Mouse (Mus musculus) gastrocnemius, adult 18-20 months (tissue): Measurements from ENCODE around the gene Fen1. TPM values are rescaled to one million over a fixed set of nuclear protein-coding genes. Genes with fewer than 3 reads are reported as not detected.

ENCODE experiments used
- DNase-seq: peaks from one replicate; pipeline ENCODE4 v3.0.0; 2021; ENCODE audit warnings: low spot score
- total RNA-seq, 2 experiments: library from RNA; stranded (reverse); gene quantifications; 2 replicates each; pipeline ENCODE4 v1.2.3; 2021

The Fen1 gene
- total RNA-seq, 2 experiments from 2014 or later = 3.6 to 4.3 TPM

- peak; percentile 43 for DNase-seq
These were observed 15.1 kb upstream of the Fen1 start for GRCm38 (mm10) chr19:10219108-10219507.

- no peak for DNase-seq
These were observed 12.1 kb upstream of the Fen1 start for GRCm38 (mm10) chr19:10216101-10216500.

- no peak for DNase-seq
These were observed 10.0 kb upstream of the Fen1 start for GRCm38 (mm10) chr19:10213796-10214471.

- no peak for DNase-seq
These were observed 6.9 kb upstream of the Fen1 start for GRCm38 (mm10) chr19:10210885-10211284.

GRCm38 (mm10) chr19:10208851-10209250, 4.9 kb upstream of the Fen1 start:
- DNase-seq = no peak

GRCm38 (mm10) chr19:10205051-10205450, 1.1 kb upstream of the Fen1 start:
- no peak for DNase-seq

- DNase-seq = peak; percentile 28
These were observed 640 bp upstream of the Fen1 start for GRCm38 (mm10) chr19:10204616-10205001.

GRCm38 (mm10) chr19:10203146-10203847, 672 bp downstream of the Fen1 start:
- DNase-seq = no peak

- DNase-seq = peak; percentile 75
These were observed 5.2 kb downstream of the Fen1 start for GRCm38 (mm10) chr19:10198723-10199122.

GRCm38 (mm10) chr19:10198286-10198685, 5.7 kb downstream of the Fen1 start:
- no peak for DNase-seq

GRCm38 (mm10) chr19:10197130-10197529, 6.8 kb downstream of the Fen1 start:
- no peak for DNase-seq

GRCm38 (mm10) chr19:10195252-10195651, 8.7 kb downstream of the Fen1 start:
- no peak for DNase-seq

- no peak for DNase-seq
These were observed 9.6 kb downstream of the Fen1 start for GRCm38 (mm10) chr19:10194337-10194736.

GRCm38 (mm10) chr19:10191326-10191725, 12.6 kb downstream of the Fen1 start:
- no peak for DNase-seq

GRCm38 (mm10) chr19:10190796-10191195, 13.2 kb downstream of the Fen1 start:
- DNase-seq = peak; percentile 58

- DNase-seq = no peak
These were observed 14.0 kb downstream of the Fen1 start for GRCm38 (mm10) chr19:10189940-10190339.

GRCm38 (mm10) chr19:10189022-10189421, 14.9 kb downstream of the Fen1 start:
- no peak for DNase-seq

- peak; percentile 16 for DNase-seq
These were observed 15.6 kb downstream of the Fen1 start for GRCm38 (mm10) chr19:10188281-10188811.

- no peak for DNase-seq
These were observed 17.4 kb downstream of the Fen1 start for GRCm38 (mm10) chr19:10186569-10186968.

- no peak for DNase-seq
These were observed 18.1 kb downstream of the Fen1 start for GRCm38 (mm10) chr19:10185876-10186275.

- no peak for DNase-seq
These were observed 19.9 kb downstream of the Fen1 start for GRCm38 (mm10) chr19:10184096-10184495.

GRCm38 (mm10) chr19:10183299-10183983, 20.5 kb downstream of the Fen1 start:
- DNase-seq = peak; percentile 39
